Mouse (Mus musculus): Measurements from ENCODE around the gene Pgm3. TPM values are rescaled to one million over a fixed set of nuclear protein-coding genes. Genes with fewer than 3 reads are reported as not detected.

The Pgm3 gene
- total RNA-seq (2023) = 13.8 TPM

GRCm38 (mm10) chr9:86571540-86572135, at the start of gene Pgm3, which contains the start of gene Rwdd2a:
Gene Pgm3, minus strand, starts transcription at chr9:86571842.
Gene Rwdd2a, plus strand, starts transcription at chr9:86571991.

Other genes starting within 250 kb of the Pgm3 start
- 6.0 TPM for gene Ube2cbp, start 106.9 kb downstream of the Pgm3 start, total RNA-seq (2023)
- gene Dop1a, start 104.7 kb downstream of the Pgm3 start, total RNA-seq (2023) = 105 TPM
- 1.6 TPM for gene Rwdd2a, start 149 bp upstream of the Pgm3 start, total RNA-seq (2023)
- gene Me1, start 124.1 kb upstream of the Pgm3 start, total RNA-seq (2023) = not detected
- gene Prss35, start 171.8 kb upstream of the Pgm3 start, total RNA-seq (2023) = not detected

Measured in CD4-positive naive resting alpha-beta T cell, adult 76 days (primary cell).